Mouse (Mus musculus): Measurements from ENCODE around the gene Rfx4. TPM values are rescaled to one million over a fixed set of nuclear protein-coding genes. Genes with fewer than 3 reads are reported as not detected.

The Rfx4 gene
- polyA plus RNA-seq, 1 experiment from 2014 or later: 1.3 TPM

DNA sequence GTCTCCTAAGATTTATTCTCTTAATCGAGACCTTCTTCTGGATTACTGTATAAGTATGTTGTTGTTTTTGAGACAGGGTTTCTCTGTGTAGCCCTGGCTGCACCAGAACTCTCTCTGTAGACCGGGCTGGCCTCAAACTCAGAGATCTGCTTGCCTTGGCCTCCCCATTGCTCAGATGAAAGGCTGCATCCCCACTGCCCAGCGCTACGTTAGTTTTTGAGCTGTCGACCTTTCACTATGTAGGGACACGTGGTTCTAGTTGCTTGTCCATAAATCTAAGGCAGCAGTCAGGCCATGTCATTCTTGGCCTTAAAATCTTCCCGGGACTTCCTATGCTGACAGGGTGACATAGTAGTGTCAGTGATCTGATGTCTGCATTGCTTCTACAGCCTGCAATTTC is 170.5 kb downstream of the Rfx4 start:
- Histone ChIP-seq H3K9ac (ENCODE audit: low read length) (no peak overlapping the region), H3K4me3 (ENCODE audit: low read depth, low read length) (no peak overlapping the region), H3K4me1 (ENCODE audit: control insufficient read depth, insufficient read depth, low read length) (peaks cover 7% of the 10 kb centered on the region; the same call in 1 of the 2 replicates), H3K4me2 (ENCODE audit: low read depth, severe bottlenecking) (no peak overlapping the region), H3K9me3 (ENCODE audit: control insufficient read depth, low read length) (no peaks in the 10 kb centered on the region), H3K27me3 (ENCODE audit: control insufficient read depth, insufficient read depth, low read length) (no peaks in the 10 kb centered on the region), H3K36me3 (ENCODE audit: control insufficient read depth, insufficient read depth, low read length) (no peaks in the 10 kb centered on the region), H3K27ac (replicated peaks; ENCODE audit: low read depth, low read length) (no peak overlapping the region)
- no peak for ATAC-seq (ENCODE audit: insufficient number of reproducible peaks, low FRiP score, low TSS enrichment, low read depth)
- DNase-seq (ENCODE audit: low spot score): no peak
- WGBS: 41% methylated on average over 7 of the region's 7 CpGs

GRCm38 (mm10) chr10:84926885-84927284 is 171.0 kb downstream of the Rfx4 start:
- Histone ChIP-seq H3K4me2 (ENCODE audit: low read depth, severe bottlenecking) (no peak overlapping the region), H3K36me3 (ENCODE audit: control insufficient read depth, insufficient read depth, low read length) (no peaks in the 10 kb centered on the region), H3K9ac (ENCODE audit: low read length) (no peak overlapping the region), H3K27me3 (ENCODE audit: control insufficient read depth, insufficient read depth, low read length) (no peaks in the 10 kb centered on the region), H3K4me3 (ENCODE audit: low read depth, low read length) (no peak overlapping the region), H3K9me3 (ENCODE audit: control insufficient read depth, low read length) (no peaks in the 10 kb centered on the region), H3K27ac (replicated peaks; ENCODE audit: low read depth, low read length) (no peak overlapping the region), H3K4me1 (ENCODE audit: control insufficient read depth, insufficient read depth, low read length) (peaks cover 7% of the 10 kb centered on the region; the same call in 1 of the 2 replicates)
- WGBS: 96% methylated on average over 4 of the region's 4 CpGs
- no peak for ATAC-seq (ENCODE audit: insufficient number of reproducible peaks, low FRiP score, low TSS enrichment, low read depth)
- DNase-seq (ENCODE audit: low spot score): no peak

DNA sequence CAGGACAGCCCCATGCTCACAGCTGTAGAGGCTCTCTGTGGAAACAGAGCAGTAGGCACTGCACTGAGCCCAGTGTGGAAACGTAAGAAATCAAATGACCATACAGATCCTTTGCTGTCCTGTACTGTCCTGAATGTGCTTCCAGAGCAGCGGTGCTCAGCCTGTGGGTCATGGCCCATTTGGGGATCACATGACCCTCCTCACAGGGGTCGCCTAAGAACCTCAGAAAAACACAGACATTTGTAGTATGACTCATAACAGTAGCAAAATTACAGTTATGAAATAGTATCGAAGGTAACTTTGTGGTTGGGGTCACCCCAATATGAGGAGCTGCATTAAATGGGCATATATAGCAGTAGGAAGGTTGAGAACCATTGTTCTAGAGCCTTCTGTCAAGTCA is 172.6 kb downstream of the Rfx4 start:
- H3K9me3 ChIP-seq (ENCODE audit: control insufficient read depth, low read length): no peaks in the 10 kb centered on the region
- DNase-seq (ENCODE audit: low spot score) (no peak), ATAC-seq (ENCODE audit: insufficient number of reproducible peaks, low FRiP score, low TSS enrichment, low read depth) (no peak)
- no peak overlapping the region for H3K9ac ChIP-seq (ENCODE audit: low read length)
- 71% methylated on average over 4 of the region's 4 CpGs for WGBS
- H3K36me3 ChIP-seq (ENCODE audit: control insufficient read depth, insufficient read depth, low read length): no peaks in the 10 kb centered on the region
- no peak overlapping the region for H3K4me2 ChIP-seq (ENCODE audit: low read depth, severe bottlenecking)
- no peak overlapping the region for H3K27ac ChIP-seq (replicated peaks; ENCODE audit: low read depth, low read length)
- H3K4me1 ChIP-seq (ENCODE audit: control insufficient read depth, insufficient read depth, low read length): peaks cover 7% of the 10 kb centered on the region; the same call in 1 of the 2 replicates
- no peaks in the 10 kb centered on the region for H3K27me3 ChIP-seq (ENCODE audit: control insufficient read depth, insufficient read depth, low read length)
- H3K4me3 ChIP-seq (ENCODE audit: low read depth, low read length): no peak overlapping the region

- no peaks in the 10 kb centered on the region for H3K9me3 ChIP-seq (ENCODE audit: control insufficient read depth, low read length)
- no peak for ATAC-seq (ENCODE audit: insufficient number of reproducible peaks, low FRiP score, low TSS enrichment, low read depth)
- H3K36me3 ChIP-seq (ENCODE audit: control insufficient read depth, insufficient read depth, low read length): no peaks in the 10 kb centered on the region
- H3K9ac ChIP-seq (ENCODE audit: low read length): no peak overlapping the region
- no peak for DNase-seq (ENCODE audit: low spot score)
- WGBS: 83% methylated on average over 7 of the region's 7 CpGs
- no peak overlapping the region for H3K27ac ChIP-seq (replicated peaks; ENCODE audit: low read depth, low read length)
- no peaks in the 10 kb centered on the region for H3K27me3 ChIP-seq (ENCODE audit: control insufficient read depth, insufficient read depth, low read length)
- H3K4me2 ChIP-seq (ENCODE audit: low read depth, severe bottlenecking): no peak overlapping the region
- no peaks in the 10 kb centered on the region for H3K4me1 ChIP-seq (ENCODE audit: control insufficient read depth, insufficient read depth, low read length)
- H3K4me3 ChIP-seq (ENCODE audit: low read depth, low read length): no peak overlapping the region
Observed at GRCm38 (mm10) chr10:84935553-84936209, 179.8 kb downstream of the Rfx4 start.

- no peaks in the 10 kb centered on the region for H3K27me3 ChIP-seq (ENCODE audit: control insufficient read depth, insufficient read depth, low read length)
- no peak overlapping the region for H3K4me2 ChIP-seq (ENCODE audit: low read depth, severe bottlenecking)
- DNase-seq (ENCODE audit: low spot score) (no peak), ATAC-seq (ENCODE audit: insufficient number of reproducible peaks, low FRiP score, low TSS enrichment, low read depth) (no peak)
- no peaks in the 10 kb centered on the region for H3K9me3 ChIP-seq (ENCODE audit: control insufficient read depth, low read length)
- H3K9ac ChIP-seq (ENCODE audit: low read length): no peak overlapping the region
- H3K27ac ChIP-seq (replicated peaks; ENCODE audit: low read depth, low read length): no peak overlapping the region
- no peaks in the 10 kb centered on the region for H3K36me3 ChIP-seq (ENCODE audit: control insufficient read depth, insufficient read depth, low read length)
- H3K4me3 ChIP-seq (ENCODE audit: low read depth, low read length): no peak overlapping the region
- H3K4me1 ChIP-seq (ENCODE audit: control insufficient read depth, insufficient read depth, low read length): no peaks in the 10 kb centered on the region
- WGBS: 88% methylated on average over 4 of the region's 4 CpGs
Observed at GRCm38 (mm10) chr10:84936832-84937515, 181.1 kb downstream of the Rfx4 start.

DNA sequence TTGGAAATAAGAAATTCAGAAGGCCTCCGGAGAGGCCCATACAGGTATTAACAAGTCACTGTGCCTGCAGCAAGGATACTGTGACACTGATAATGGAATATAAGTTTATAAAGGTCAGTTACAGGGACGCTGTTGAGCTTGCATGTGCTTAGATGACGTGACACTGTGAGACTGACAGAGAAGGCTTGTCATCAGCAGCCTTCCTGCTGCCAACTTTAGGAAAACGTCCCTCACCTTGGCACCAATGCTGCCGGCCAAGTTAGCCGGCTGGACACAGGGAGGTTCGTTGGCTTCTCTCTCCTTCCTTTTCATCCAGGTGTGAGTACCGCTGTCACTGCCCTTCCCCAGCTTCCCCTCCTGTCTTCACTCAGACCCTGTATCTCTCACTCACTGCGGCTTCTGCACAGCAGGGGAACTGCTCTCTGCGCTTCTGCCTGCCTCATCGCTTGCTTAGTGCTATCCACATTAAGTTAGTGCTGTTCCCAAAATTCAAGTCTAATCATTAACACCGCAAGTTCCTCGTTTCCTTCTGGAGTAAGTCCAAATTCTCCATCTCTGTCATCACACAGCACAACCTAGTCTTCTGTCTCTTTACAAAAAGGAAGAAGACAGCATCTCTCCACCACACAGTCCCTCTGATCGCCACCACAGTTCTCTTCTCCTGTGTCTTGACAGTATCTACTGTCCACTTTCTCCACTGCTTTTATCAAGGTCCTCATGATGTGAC is 182.4 kb downstream of the Rfx4 start:
- H3K9me3 ChIP-seq (ENCODE audit: control insufficient read depth, low read length): no peaks in the 10 kb centered on the region
- H3K36me3 ChIP-seq (ENCODE audit: control insufficient read depth, insufficient read depth, low read length): no peaks in the 10 kb centered on the region
- no peaks in the 10 kb centered on the region for H3K4me1 ChIP-seq (ENCODE audit: control insufficient read depth, insufficient read depth, low read length)
- H3K27me3 ChIP-seq (ENCODE audit: control insufficient read depth, insufficient read depth, low read length): no peaks in the 10 kb centered on the region
- DNase-seq (ENCODE audit: low spot score) (no peak), ATAC-seq (ENCODE audit: insufficient number of reproducible peaks, low FRiP score, low TSS enrichment, low read depth) (no peak)
- no peak overlapping the region for H3K27ac ChIP-seq (replicated peaks; ENCODE audit: low read depth, low read length)
- H3K4me2 ChIP-seq (ENCODE audit: low read depth, severe bottlenecking): no peak overlapping the region
- H3K9ac ChIP-seq (ENCODE audit: low read length): no peak overlapping the region
- 84% methylated on average over 14 of the region's 14 CpGs for WGBS
- H3K4me3 ChIP-seq (ENCODE audit: low read depth, low read length): no peak overlapping the region

- Histone ChIP-seq H3K27me3 (ENCODE audit: control insufficient read depth, insufficient read depth, low read length) (no peaks in the 10 kb centered on the region), H3K4me1 (ENCODE audit: control insufficient read depth, insufficient read depth, low read length) (no peaks in the 10 kb centered on the region), H3K4me2 (ENCODE audit: low read depth, severe bottlenecking) (no peak overlapping the region), H3K9ac (ENCODE audit: low read length) (no peak overlapping the region), H3K27ac (replicated peaks; ENCODE audit: low read depth, low read length) (no peak overlapping the region), H3K36me3 (ENCODE audit: control insufficient read depth, insufficient read depth, low read length) (no peaks in the 10 kb centered on the region), H3K4me3 (ENCODE audit: low read depth, low read length) (no peak overlapping the region), H3K9me3 (ENCODE audit: control insufficient read depth, low read length) (no peaks in the 10 kb centered on the region)
- ATAC-seq (ENCODE audit: insufficient number of reproducible peaks, low FRiP score, low TSS enrichment, low read depth) (no peak), DNase-seq (ENCODE audit: low spot score) (no peak)
- WGBS: 85% methylated on average over 5 of the region's 5 CpGs
Observed at GRCm38 (mm10) chr10:84938886-84939285, 183.0 kb downstream of the Rfx4 start.

DNA sequence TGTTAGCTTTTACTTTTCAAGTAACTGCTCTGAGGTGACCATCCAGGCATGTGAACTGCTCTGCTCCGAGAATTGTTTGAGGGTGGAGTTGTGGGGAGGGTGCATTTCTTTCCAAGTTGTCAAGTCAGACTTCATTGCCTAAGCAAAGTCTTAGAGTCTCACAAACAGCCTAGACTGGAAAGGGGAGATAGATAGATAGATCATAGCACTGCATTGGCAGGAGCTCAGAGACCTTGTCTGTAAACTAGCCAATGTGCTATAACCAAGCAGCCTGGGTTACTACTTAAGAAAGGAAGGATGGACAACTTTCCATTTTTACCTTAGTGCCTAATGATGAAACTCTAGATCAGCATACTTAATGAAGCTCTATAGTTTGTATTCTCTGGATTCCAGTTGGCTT is 184.5 kb downstream of the Rfx4 start:
- ATAC-seq (ENCODE audit: insufficient number of reproducible peaks, low FRiP score, low TSS enrichment, low read depth): no peak
- Histone ChIP-seq H3K4me2 (ENCODE audit: low read depth, severe bottlenecking) (no peak overlapping the region), H3K27me3 (ENCODE audit: control insufficient read depth, insufficient read depth, low read length) (no peaks in the 10 kb centered on the region), H3K9me3 (ENCODE audit: control insufficient read depth, low read length) (no peaks in the 10 kb centered on the region), H3K36me3 (ENCODE audit: control insufficient read depth, insufficient read depth, low read length) (no peaks in the 10 kb centered on the region), H3K9ac (ENCODE audit: low read length) (no peak overlapping the region), H3K4me1 (ENCODE audit: control insufficient read depth, insufficient read depth, low read length) (no peaks in the 10 kb centered on the region), H3K27ac (replicated peaks; ENCODE audit: low read depth, low read length) (no peak overlapping the region), H3K4me3 (ENCODE audit: low read depth, low read length) (no peak overlapping the region)
- 70% methylated on average over 1 of the region's 1 CpGs for WGBS
- no peak for DNase-seq (ENCODE audit: low spot score)
